Mouse (Mus musculus): ENCODE measurements around the gene Ccdc14.

- no peak for TF ChIP-seq POLR2A (IDR thresholded peaks at IDR 0.05; ENCODE audit: insufficient read depth, low read length)
- TF ChIP-seq EP300 (IDR thresholded peaks at IDR 0.05; ENCODE audit: insufficient read depth, low read depth, low read length): no peak
Measured at GRCm38 (mm10) chr16:34767443-34767842, 77.0 kb downstream of the Ccdc14 start.
